Mouse (Mus musculus) C2C12 (cell line): Measurements from ENCODE around the gene Rnf144b. TPM values are rescaled to one million over a fixed set of nuclear protein-coding genes. Genes with fewer than 3 reads are reported as not detected.

Experiments
- H3K27me3 ChIP-seq: one replicate; pipeline ENCODE4 v1.6.1; 2011; ENCODE audit not compliant: control insufficient read depth, insufficient read depth, insufficient read length
- H3K36me3 ChIP-seq: one replicate; pipeline ENCODE4 v1.6.1; 2011; ENCODE audit not compliant: control insufficient read depth, insufficient read depth
- H3K4me3 ChIP-seq: one replicate; pipeline ENCODE4 v1.5.1; 2011; ENCODE audit warnings: mild to moderate bottlenecking, control low read depth; ENCODE audit not compliant: poor library complexity, insufficient read depth, severe bottlenecking
- H3K79me2 ChIP-seq: one replicate; pipeline ENCODE4 v1.6.1; 2011; ENCODE audit not compliant: control insufficient read depth, insufficient read depth
- H3K79me3 ChIP-seq: one replicate; pipeline ENCODE4 v1.6.1; 2011; ENCODE audit warnings: low read depth, control low read depth
- H3ac ChIP-seq: one replicate; pipeline ENCODE3; 2011; ENCODE audit warnings: low read depth; ENCODE audit not compliant: control insufficient read depth, insufficient read length
- CEBPB ChIP-seq: IDR thresholded peaks from one replicate; pipeline ENCODE4 v1.6.1; 2011; ENCODE audit warnings: low read depth, mild to moderate bottlenecking, control low read depth, moderate library complexity
- CTCF ChIP-seq: IDR thresholded peaks from one replicate; pipeline ENCODE4 v1.5.1; 2011; ENCODE audit not compliant: control insufficient read depth, insufficient read depth, insufficient read length
- FOSL1 ChIP-seq: IDR thresholded peaks from one replicate; pipeline ENCODE4 v1.8.0; 2011; ENCODE audit warnings: mild to moderate bottlenecking, low read length; ENCODE audit not compliant: poor library complexity, insufficient read depth, severe bottlenecking
- MAX ChIP-seq: IDR thresholded peaks from one replicate; pipeline ENCODE4 v1.6.1; 2011; ENCODE audit warnings: mild to moderate bottlenecking, control low read depth
- MYOD1 ChIP-seq: IDR thresholded peaks from one replicate; pipeline ENCODE4 v1.6.1; 2011; ENCODE audit warnings: low read depth; ENCODE audit not compliant: control insufficient read depth, insufficient read length
- MYOG ChIP-seq: IDR thresholded peaks from one replicate; pipeline ENCODE4 v1.6.1; 2011; ENCODE audit not compliant: control insufficient read depth, insufficient read length; ENCODE audit errors: extremely low read depth
- USF1 ChIP-seq: IDR thresholded peaks from one replicate; pipeline ENCODE4 v1.6.1; 2011; ENCODE audit warnings: low read depth, mild to moderate bottlenecking, control low read depth, moderate library complexity
- polyA plus RNA-seq: library from polyadenylated mRNA; unstranded; fragments of >200 nt; fragmentation: generic; extraction: Trizol; gene quantifications from one replicate; pipeline ENCODE4 v1.2.1, GENCODE M21; 2012; ENCODE audit warnings: missing spikeins

The Rnf144b gene
- polyA plus RNA-seq, 1 experiment: 0.28 TPM

DNA sequence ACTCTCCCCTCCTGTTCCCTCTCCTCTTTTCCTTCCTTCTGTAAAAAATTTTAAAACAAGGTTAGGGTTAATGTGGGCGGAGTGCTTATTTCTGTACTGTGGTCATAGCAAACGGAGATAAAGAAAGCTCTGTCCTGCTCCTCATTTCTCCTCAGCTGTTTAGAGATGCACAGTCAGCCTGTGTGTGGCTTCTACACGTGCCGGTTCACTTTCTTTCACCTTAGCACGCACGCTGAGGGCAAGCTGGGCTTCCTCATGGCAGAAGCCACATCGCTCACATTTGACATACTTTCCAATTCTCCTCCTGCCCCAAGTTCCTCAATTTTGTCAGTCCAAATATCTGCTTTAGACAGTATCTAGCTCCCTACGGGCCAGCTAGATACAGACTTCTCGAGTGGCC, 103.3 kb downstream of the Rnf144b start:
- Histone ChIP-seq H3K27me3 (no peaks in the 10 kb centered on the region), H3K36me3 (no peaks in the 10 kb centered on the region), H3K4me3 (no peak overlapping the region), H3K79me3 (no peaks in the 10 kb centered on the region), H3ac (no peak overlapping the region), H3K79me2 (no peaks in the 10 kb centered on the region)
- TF ChIP-seq MYOD1: no peak
- TF ChIP-seq CTCF: no peak
- no peak for TF ChIP-seq FOSL1
- TF ChIP-seq CEBPB: no peak
- no peak for TF ChIP-seq USF1
- TF ChIP-seq MAX: no peak
- TF ChIP-seq MYOG: no peak

DNA sequence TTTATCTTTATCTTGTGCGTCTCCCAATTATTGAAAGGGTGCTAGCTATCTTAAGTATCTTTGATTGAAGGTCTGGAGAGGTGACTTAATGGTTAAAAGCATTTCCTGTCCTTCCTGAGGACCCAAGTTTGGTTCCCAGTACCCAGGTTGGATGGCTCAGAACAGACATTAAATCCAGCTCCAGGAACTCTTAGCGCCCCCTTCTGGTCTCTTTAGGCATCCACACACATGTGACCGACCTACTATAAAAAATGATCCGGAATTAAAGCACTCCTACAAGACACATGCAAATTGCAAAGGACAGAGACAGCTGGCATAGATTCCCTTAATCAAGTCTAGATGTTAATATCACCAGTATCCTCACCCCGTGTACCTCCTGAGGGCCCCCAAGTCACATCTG, 104.1 kb downstream of the Rnf144b start:
- no peak overlapping the region for H3ac ChIP-seq
- H3K27me3 ChIP-seq: no peaks in the 10 kb centered on the region
- no peaks in the 10 kb centered on the region for H3K79me3 ChIP-seq
- H3K36me3 ChIP-seq: no peaks in the 10 kb centered on the region
- H3K79me2 ChIP-seq: no peaks in the 10 kb centered on the region
- no peak for TF ChIP-seq MAX
- no peak overlapping the region for H3K4me3 ChIP-seq

DNA sequence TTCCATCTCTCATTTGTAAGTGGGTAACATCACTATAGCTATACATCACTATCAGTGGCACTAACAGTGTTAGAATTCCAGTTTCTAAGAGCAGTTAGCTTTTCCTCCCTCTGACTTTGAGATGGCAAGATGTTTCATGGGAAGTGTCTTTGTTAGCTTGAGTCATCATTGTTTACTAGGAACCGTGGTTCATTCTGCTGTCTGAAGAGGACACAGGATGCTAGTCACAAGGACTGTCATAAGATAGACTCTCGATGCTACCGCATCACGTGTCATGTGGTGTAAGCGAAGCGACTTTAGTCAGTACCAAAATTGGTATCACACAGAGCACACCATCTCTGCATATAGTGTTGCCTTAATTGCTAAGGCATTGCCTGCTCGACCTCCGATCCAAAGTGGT, 105.7 kb downstream of the Rnf144b start:
- Histone ChIP-seq H3K27me3 (no peaks in the 10 kb centered on the region), H3K79me2 (no peaks in the 10 kb centered on the region), H3K4me3 (no peak overlapping the region), H3K36me3 (no peaks in the 10 kb centered on the region), H3ac (no peak overlapping the region), H3K79me3 (no peaks in the 10 kb centered on the region)
- no peak for TF ChIP-seq MAX
- TF ChIP-seq CTCF: no peak
- no peak for TF ChIP-seq USF1
- TF ChIP-seq MYOD1: no peak

DNA sequence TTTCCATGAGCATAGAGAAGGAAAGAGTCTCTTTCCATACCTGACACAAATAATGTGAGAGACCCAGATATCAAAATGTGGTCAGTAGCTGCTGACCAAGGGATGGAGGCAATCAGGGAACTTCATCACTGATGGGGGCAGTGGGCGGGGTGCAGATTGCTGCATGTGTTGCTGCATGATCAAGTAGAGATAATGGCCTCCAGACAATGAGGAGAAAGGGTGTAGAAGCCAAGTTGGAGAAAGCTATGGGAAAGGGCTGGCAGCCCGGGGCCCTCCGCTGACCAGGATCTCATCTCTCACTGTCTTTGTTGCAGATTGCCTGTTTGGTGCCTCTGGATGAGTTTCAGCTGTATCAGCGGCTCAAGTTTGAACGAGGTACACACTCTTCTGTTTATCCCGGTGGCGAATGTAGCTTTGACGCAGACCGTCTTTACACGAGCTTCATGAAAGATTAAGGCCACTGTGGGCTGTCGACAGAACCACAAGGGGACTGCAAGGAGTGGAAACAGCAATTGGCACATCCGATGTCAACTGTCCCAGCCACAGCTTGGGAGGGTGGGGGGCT, 106.3 kb downstream of the Rnf144b start:
- no peak overlapping the region for H3ac ChIP-seq
- no peaks in the 10 kb centered on the region for H3K27me3 ChIP-seq
- no peaks in the 10 kb centered on the region for H3K79me2 ChIP-seq
- no peak overlapping the region for H3K4me3 ChIP-seq
- no peaks in the 10 kb centered on the region for H3K79me3 ChIP-seq
- H3K36me3 ChIP-seq: no peaks in the 10 kb centered on the region
- TF ChIP-seq MYOG (no peak), USF1 (no peak)

DNA sequence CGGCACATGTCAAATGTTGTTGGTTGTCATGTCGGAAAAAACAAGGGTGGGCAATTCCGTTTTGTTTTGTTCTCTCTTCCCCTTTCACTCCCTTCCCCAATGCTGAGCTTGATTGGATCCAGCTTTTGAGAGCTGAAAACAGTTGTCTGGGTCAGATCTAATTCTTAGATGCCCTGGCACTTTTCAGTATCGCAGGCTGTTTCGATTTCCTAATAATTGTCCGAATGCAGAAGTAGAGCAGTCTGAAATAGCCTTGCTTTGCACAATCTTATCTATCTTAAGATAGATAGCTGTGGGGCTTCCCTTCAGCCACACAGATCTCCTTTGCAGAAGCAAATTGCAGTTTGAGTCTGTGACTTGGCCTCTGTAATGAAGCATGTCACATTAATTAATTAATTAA, 109.7 kb downstream of the Rnf144b start:
- H3K4me3 ChIP-seq: no peak overlapping the region
- no peaks in the 10 kb centered on the region for H3K36me3 ChIP-seq
- TF ChIP-seq MYOD1 (no peak), CTCF (no peak), FOSL1 (no peak), MYOG (no peak)
- no peaks in the 10 kb centered on the region for H3K79me2 ChIP-seq
- no peak overlapping the region for H3ac ChIP-seq
- H3K79me3 ChIP-seq: no peaks in the 10 kb centered on the region
- peaks cover 2% of the 10 kb centered on the region for H3K27me3 ChIP-seq

DNA sequence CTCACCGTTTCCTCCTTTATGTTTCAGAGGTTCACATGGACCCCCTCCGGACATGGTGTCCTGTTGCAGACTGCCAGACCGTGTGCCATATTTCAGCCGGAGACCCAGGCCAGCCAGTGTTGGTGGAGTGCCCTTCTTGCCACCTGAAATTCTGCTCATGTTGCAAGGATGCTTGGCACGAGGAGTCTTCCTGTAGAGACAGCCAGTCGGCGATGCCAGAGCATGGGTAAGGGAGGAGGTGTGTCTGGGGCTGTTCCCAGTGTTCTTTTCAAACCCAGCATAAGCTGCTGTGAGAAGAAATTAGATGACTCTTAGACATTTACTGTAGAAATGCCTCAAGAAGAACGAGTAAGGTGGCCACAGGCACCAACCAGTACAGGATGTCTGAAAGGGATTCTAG, 114.9 kb downstream of the Rnf144b start:
- no peaks in the 10 kb centered on the region for H3K36me3 ChIP-seq
- TF ChIP-seq FOSL1 (no peak), CEBPB (no peak), USF1 (no peak), MAX (no peak), MYOD1 (no peak), MYOG (no peak), CTCF (no peak)

More for the DNA sequence above, 114.9 kb downstream of the Rnf144b start:
- H3K4me3 ChIP-seq: no peak overlapping the region
- H3ac ChIP-seq: no peak overlapping the region
- no peaks in the 10 kb centered on the region for H3K79me3 ChIP-seq
- no peaks in the 10 kb centered on the region for H3K79me2 ChIP-seq
- peaks cover 11% of the 10 kb centered on the region for H3K27me3 ChIP-seq
